Mouse (Mus musculus) lung, postnatal 14 days (tissue): ENCODE results near the gene Hk2.
"Not testable (repeated sequence)": the region's sequence is repeated elsewhere in the genome, so short reads cannot be mapped to it uniquely, and the experiment has no call there.

Source experiments
- DNase-seq: peaks from one replicate; pipeline ENCODE4 v3.0.0; 2021

Gene Hk2

DNA sequence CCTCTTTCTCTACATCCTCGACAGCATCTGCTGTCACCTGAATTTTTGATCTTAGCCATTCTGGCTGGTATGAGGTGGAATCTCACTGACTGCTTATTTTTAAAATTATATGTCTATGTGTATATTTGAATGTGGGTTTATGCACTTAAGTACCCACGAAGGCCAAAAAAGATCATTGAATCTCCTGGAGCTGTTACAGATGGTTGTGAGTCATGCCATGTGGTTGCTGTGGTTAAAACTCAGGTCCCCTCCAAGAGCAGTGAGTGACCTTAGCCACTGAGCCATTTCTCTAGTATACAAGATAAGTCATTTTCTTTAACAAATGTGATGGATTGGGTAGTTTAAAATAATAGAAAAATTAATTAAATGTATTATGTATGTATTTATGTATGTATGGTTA, 95.0 kb downstream of the Hk2 start:
- DNase-seq, result not testable (repeated sequence)

DNA sequence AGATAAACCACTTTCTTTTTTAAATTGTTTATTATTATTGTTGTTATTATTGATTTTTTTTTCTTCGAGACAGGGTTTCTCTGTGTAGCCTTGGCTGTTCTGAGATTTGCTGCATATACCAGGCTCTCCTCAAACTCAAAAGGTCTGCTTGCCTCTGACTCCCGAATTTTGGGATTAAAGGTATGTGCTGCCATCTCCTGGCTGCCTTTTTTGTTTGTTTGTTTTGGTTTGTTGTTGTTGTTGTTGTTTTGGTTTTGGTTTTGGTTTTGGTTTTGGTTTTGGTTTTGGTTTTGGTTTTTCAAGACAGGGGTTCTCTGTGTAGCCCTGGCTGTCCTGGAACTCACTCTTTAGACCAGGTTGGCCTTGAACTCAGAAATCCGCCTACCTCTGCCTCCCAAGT, 96.6 kb downstream of the Hk2 start:
- DNase-seq, result not testable (repeated sequence)
